Mouse (Mus musculus) lung, embryonic 15.5 days (tissue): ENCODE data around the gene C1qtnf7. TPM values are rescaled to one million over a fixed set of nuclear protein-coding genes. Genes with fewer than 3 reads are reported as not detected.

ENCODE experiments used
- ATAC-seq: fragments of 200-750 bp; cut with Nextera tagmentation; 2 replicates; pipeline ENCODE4 v1.8.0; 2017; ENCODE audit warnings: moderate number of reproducible peaks, borderline replicate concordance; ENCODE audit not compliant: low FRiP score, low TSS enrichment; ENCODE audit errors: extremely low read depth
- H3K27ac ChIP-seq: fragments of 300-500 bp; sonication (generic); 2 replicates; pipeline ENCODE4 v1.5.1; 2015; ENCODE audit warnings: moderate library complexity, mild to moderate bottlenecking, inconsistent platforms
- H3K27me3 ChIP-seq: fragments of 300-500 bp; sonication (generic); 2 replicates; pipeline ENCODE4 v1.6.1; 2015; ENCODE audit warnings: inconsistent platforms
- H3K36me3 ChIP-seq: fragments of 300-500 bp; sonication (generic); 2 replicates; pipeline ENCODE4 v1.6.1; 2015; ENCODE audit warnings: inconsistent platforms
- H3K4me1 ChIP-seq: fragments of 300-500 bp; sonication (generic); 2 replicates; pipeline ENCODE4 v1.6.1; 2015; ENCODE audit warnings: inconsistent platforms
- H3K4me2 ChIP-seq: fragments of 300-500 bp; sonication (generic); 2 replicates; pipeline ENCODE4 v1.6.1; 2015; ENCODE audit warnings: inconsistent platforms, mild to moderate bottlenecking, moderate library complexity
- H3K4me3 ChIP-seq: fragments of 300-500 bp; sonication (generic); 2 replicates; pipeline ENCODE4 v1.5.1; 2015; ENCODE audit warnings: mild to moderate bottlenecking, inconsistent platforms
- H3K9ac ChIP-seq: fragments of 300-500 bp; sonication (generic); 2 replicates; pipeline ENCODE4 v1.6.1; 2015; ENCODE audit warnings: inconsistent platforms
- H3K9me3 ChIP-seq: fragments of 300-500 bp; sonication (generic); 2 replicates; pipeline ENCODE4 v1.6.1; 2016; ENCODE audit warnings: inconsistent platforms
- WGBS: fragments of 180-500 bp; shearing (Covaris S2); methylation state at CpG from one replicate; pipeline ENCODE4 v1.1.7; 2015; 5-methylcytosine and 5-hydroxymethylcytosine counted together
- polyA plus RNA-seq: library from polyadenylated mRNA; unstranded; fragments of >200 nt; fragmentation: Nextera tagmentation; extraction: Ambion mirVana; gene quantifications from 2 replicates; pipeline ENCODE4 v1.2.1, GENCODE M21; 2015

The C1qtnf7 gene
- polyA plus RNA-seq, 1 experiment from 2014 or later: 48.2 TPM

GRCm38 (mm10) chr5:43511126-43511525 is 4.2 kb upstream of the C1qtnf7 start:
- Histone ChIP-seq H3K9me3 (no peaks in the 10 kb centered on the region), H3K36me3 (no peaks in the 10 kb centered on the region), H3K4me3 (no peak overlapping the region), H3K27ac (no peak overlapping the region), H3K4me1 (peaks cover 33% of the 10 kb centered on the region), H3K4me2 (no peak overlapping the region), H3K27me3 (no peaks in the 10 kb centered on the region), H3K9ac (no peak overlapping the region)
- WGBS: 77% methylated on average over 2 of the region's 2 CpGs
- no peak for ATAC-seq

GRCm38 (mm10) chr5:43516491-43516890 is 1.2 kb downstream of the C1qtnf7 start:
- Histone ChIP-seq H3K27me3 (no peaks in the 10 kb centered on the region), H3K9me3 (no peaks in the 10 kb centered on the region), H3K4me3 (peak overlapping the region; percentile 40), H3K9ac (peak overlapping the region; percentile 48), H3K27ac (peak overlapping the region; percentile 90), H3K36me3 (no peaks in the 10 kb centered on the region), H3K4me1 (peaks cover 43% of the 10 kb centered on the region), H3K4me2 (peak overlapping the region; percentile 51)
- ATAC-seq: no peak
- 31% methylated on average over 7 of the region's 7 CpGs for WGBS

GRCm38 (mm10) chr5:43517313-43517712 is 2.0 kb downstream of the C1qtnf7 start:
- Histone ChIP-seq H3K9ac (peak overlapping the region; percentile 48), H3K36me3 (no peaks in the 10 kb centered on the region), H3K4me3 (peak overlapping the region; percentile 40), H3K27ac (peak overlapping the region; percentile 90), H3K4me1 (peaks cover 47% of the 10 kb centered on the region), H3K4me2 (peak overlapping the region; percentile 51), H3K27me3 (no peaks in the 10 kb centered on the region), H3K9me3 (no peaks in the 10 kb centered on the region)
- WGBS: 46% methylated on average over 13 of the region's 13 CpGs
- peak; percentile 65 for ATAC-seq

- no peak overlapping the region for H3K9ac ChIP-seq
- no peak overlapping the region for H3K4me2 ChIP-seq
- no peak for ATAC-seq
- H3K27ac ChIP-seq: peak overlapping the region; percentile 31
- H3K4me3 ChIP-seq: no peak overlapping the region
- H3K4me1 ChIP-seq: peaks cover 40% of the 10 kb centered on the region
- H3K9me3 ChIP-seq: no peaks in the 10 kb centered on the region
- H3K36me3 ChIP-seq: no peaks in the 10 kb centered on the region
- no peaks in the 10 kb centered on the region for H3K27me3 ChIP-seq
- WGBS: 47% methylated on average over 2 of the region's 2 CpGs
Measured at GRCm38 (mm10) chr5:43519905-43520304, 4.6 kb downstream of the C1qtnf7 start.

- ATAC-seq: no peak
- H3K4me3 ChIP-seq: no peak overlapping the region
- no peak overlapping the region for H3K27ac ChIP-seq
- no peak overlapping the region for H3K4me2 ChIP-seq
- no peak overlapping the region for H3K9ac ChIP-seq
- peaks cover 52% of the 10 kb centered on the region for H3K4me1 ChIP-seq
- WGBS: 54% methylated on average over 7 of the region's 7 CpGs
- H3K27me3 ChIP-seq: no peaks in the 10 kb centered on the region
- H3K9me3 ChIP-seq: no peaks in the 10 kb centered on the region
- H3K36me3 ChIP-seq: no peaks in the 10 kb centered on the region
Measured at GRCm38 (mm10) chr5:43521369-43521768, 6.0 kb downstream of the C1qtnf7 start.

GRCm38 (mm10) chr5:43522866-43523265 is 7.5 kb downstream of the C1qtnf7 start:
- ATAC-seq: no peak
- no peak overlapping the region for H3K27ac ChIP-seq

GRCm38 (mm10) chr5:43526874-43527584 is 11.7 kb downstream of the C1qtnf7 start:
- 25% methylated on average over 6 of the region's 6 CpGs for WGBS
- Histone ChIP-seq H3K4me2 (peak overlapping the region; percentile 24), H3K9me3 (no peaks in the 10 kb centered on the region), H3K9ac (no peak overlapping the region), H3K4me3 (no peak overlapping the region), H3K36me3 (no peaks in the 10 kb centered on the region), H3K27ac (peak overlapping the region; percentile 78), H3K4me1 (peaks cover 35% of the 10 kb centered on the region), H3K27me3 (no peaks in the 10 kb centered on the region)
- peak; percentile 74 for ATAC-seq

More at GRCm38 (mm10) chr5:43522866-43523265, 7.5 kb downstream of the C1qtnf7 start:
- 74% methylated on average over 1 of the region's 1 CpGs for WGBS
- peaks cover 61% of the 10 kb centered on the region for H3K4me1 ChIP-seq
- no peaks in the 10 kb centered on the region for H3K27me3 ChIP-seq
- no peaks in the 10 kb centered on the region for H3K9me3 ChIP-seq
- no peaks in the 10 kb centered on the region for H3K36me3 ChIP-seq
- no peak overlapping the region for H3K9ac ChIP-seq
- no peak overlapping the region for H3K4me2 ChIP-seq
- H3K4me3 ChIP-seq: no peak overlapping the region

- H3K4me3 ChIP-seq: no peak overlapping the region
- peaks cover 31% of the 10 kb centered on the region for H3K4me1 ChIP-seq
- 82% methylated on average over 3 of the region's 3 CpGs for WGBS
- H3K36me3 ChIP-seq: no peaks in the 10 kb centered on the region
- no peak overlapping the region for H3K27ac ChIP-seq
- no peak overlapping the region for H3K9ac ChIP-seq
- no peaks in the 10 kb centered on the region for H3K27me3 ChIP-seq
- no peaks in the 10 kb centered on the region for H3K9me3 ChIP-seq
- H3K4me2 ChIP-seq: no peak overlapping the region
- ATAC-seq: no peak
Measured at GRCm38 (mm10) chr5:43530186-43530585, 14.8 kb downstream of the C1qtnf7 start.

GRCm38 (mm10) chr5:43530886-43531285 is 15.5 kb downstream of the C1qtnf7 start:
- 62% methylated on average over 1 of the region's 1 CpGs for WGBS
- no peak for ATAC-seq

GRCm38 (mm10) chr5:43538322-43539167 is 23.2 kb downstream of the C1qtnf7 start:
- ATAC-seq: peak; percentile 45; the same call in 1 of the 2 replicates
- Histone ChIP-seq H3K9ac (no peak overlapping the region), H3K4me2 (no peak overlapping the region), H3K27ac (no peak overlapping the region; the same call in 1 of the 2 replicates), H3K4me3 (no peak overlapping the region), H3K36me3 (no peaks in the 10 kb centered on the region), H3K9me3 (no peaks in the 10 kb centered on the region), H3K4me1 (peaks cover 12% of the 10 kb centered on the region; the same call in 1 of the 2 replicates), H3K27me3 (no peaks in the 10 kb centered on the region)
- 51% methylated on average over 14 of the region's 14 CpGs for WGBS

More at GRCm38 (mm10) chr5:43530886-43531285, 15.5 kb downstream of the C1qtnf7 start:
- Histone ChIP-seq H3K4me1 (peaks cover 27% of the 10 kb centered on the region), H3K36me3 (no peaks in the 10 kb centered on the region), H3K9me3 (no peaks in the 10 kb centered on the region), H3K27ac (no peak overlapping the region), H3K9ac (no peak overlapping the region), H3K4me2 (no peak overlapping the region), H3K4me3 (no peak overlapping the region), H3K27me3 (no peaks in the 10 kb centered on the region)

GRCm38 (mm10) chr5:43539168-43539516 is 23.8 kb downstream of the C1qtnf7 start:
- H3K27ac ChIP-seq: no peak overlapping the region

GRCm38 (mm10) chr5:43539871-43540270 is 24.5 kb downstream of the C1qtnf7 start:
- Histone ChIP-seq H3K27ac (no peak overlapping the region), H3K4me1 (peaks cover 12% of the 10 kb centered on the region; the same call in 1 of the 2 replicates), H3K27me3 (no peaks in the 10 kb centered on the region), H3K4me2 (no peak overlapping the region), H3K9me3 (no peaks in the 10 kb centered on the region), H3K9ac (no peak overlapping the region), H3K4me3 (no peak overlapping the region), H3K36me3 (no peaks in the 10 kb centered on the region)
- ATAC-seq: no peak

More at GRCm38 (mm10) chr5:43539168-43539516, 23.8 kb downstream of the C1qtnf7 start:
- 18% methylated on average over 3 of the region's 3 CpGs for WGBS
- ATAC-seq: peak; percentile 53; the same call in 1 of the 2 replicates
- Histone ChIP-seq H3K36me3 (no peaks in the 10 kb centered on the region), H3K4me2 (no peak overlapping the region), H3K9me3 (no peaks in the 10 kb centered on the region), H3K9ac (no peak overlapping the region), H3K4me3 (no peak overlapping the region), H3K27me3 (no peaks in the 10 kb centered on the region), H3K4me1 (peaks cover 12% of the 10 kb centered on the region; the same call in 1 of the 2 replicates)
